Mouse (Mus musculus): Measurements from ENCODE around the gene Btnl10. TPM values are rescaled to one million over a fixed set of nuclear protein-coding genes. Genes with fewer than 3 reads are reported as not detected.

Btnl10 gene
- under 1 TPM; 0.12 to 0.29 TPM for total RNA-seq (2021)
- long read RNA-seq, experiment 1 = 0 reads
- long read RNA-seq, experiment 2 = 0 reads

DNA sequence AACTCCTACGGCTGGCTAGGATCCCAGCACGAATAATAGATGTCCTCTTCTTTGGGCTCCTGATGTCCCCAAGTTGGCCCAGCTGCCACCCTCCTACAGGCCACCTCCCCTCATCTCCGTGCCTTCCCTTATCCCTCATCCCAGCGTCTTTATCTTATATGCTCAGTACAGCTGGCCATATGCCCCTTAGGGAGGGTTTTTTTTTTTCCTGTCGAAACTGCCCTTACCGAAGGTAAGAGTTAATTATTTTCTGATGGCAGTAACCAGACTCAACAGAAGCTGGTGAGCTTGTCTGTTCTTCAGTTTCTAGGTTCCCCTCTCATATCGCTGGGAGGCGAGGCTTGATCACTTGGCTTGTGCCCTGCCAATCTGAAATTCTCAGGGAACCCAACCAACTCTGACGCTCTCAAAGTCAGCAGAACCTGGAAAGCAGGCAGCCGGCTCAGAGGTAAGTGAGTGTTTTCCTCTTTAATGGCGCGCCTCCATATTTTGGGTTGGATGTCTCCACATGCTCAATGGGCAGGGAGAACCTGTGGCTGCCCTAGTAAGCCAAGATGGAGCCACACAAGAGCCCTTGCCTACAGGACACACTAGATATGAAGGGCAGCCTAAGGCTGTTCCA, at the start of gene Btnl10:
Gene Btnl10 (plus strand): TSS at position 164 of the 622 bp plus-strand sequence.
- DNase-seq (ENCODE audit: low spot score in 2 of 2) = no peak

DNA sequence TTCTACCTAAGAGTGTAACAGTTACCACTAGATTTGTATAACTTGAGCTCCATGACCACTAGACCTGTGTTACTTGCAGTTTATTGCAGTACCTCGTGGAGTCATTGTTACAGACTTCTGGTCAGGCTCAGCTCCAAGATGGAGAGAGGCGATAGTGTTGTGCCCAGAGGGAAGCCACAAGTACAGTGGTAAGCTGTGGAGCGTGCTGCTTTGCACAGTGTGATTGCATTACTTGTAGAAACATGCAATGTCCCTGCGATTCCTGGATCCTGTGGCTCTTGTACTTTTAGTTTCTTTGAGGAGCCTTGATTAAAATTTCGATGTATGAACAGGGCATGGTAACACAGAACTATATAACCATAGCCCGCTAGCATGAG, 49.8 kb upstream of the Btnl10 start:
- no peak for DNase-seq (ENCODE audit: low spot score in 2 of 2)

DNA sequence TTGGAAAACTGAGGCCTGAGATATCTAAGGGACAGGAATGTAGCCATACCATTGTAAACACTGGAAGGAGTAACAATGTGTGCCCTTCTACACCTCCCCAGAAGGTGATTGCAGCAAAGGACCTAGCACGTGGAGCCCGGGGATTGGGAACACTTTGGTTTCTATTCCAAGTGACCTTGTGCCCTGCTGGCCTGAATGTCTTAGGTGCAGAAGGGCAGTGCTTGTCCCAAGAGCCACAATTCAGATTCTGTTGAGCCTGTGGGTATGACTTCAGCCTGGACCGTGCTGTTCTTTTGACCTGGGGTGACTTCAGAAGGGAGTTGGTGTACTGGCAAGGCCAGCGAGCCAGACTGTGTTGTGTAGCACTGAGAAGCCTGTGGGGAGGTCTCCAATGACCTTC, 46.7 kb upstream of the Btnl10 start:
- no peak for DNase-seq (ENCODE audit: low spot score in 2 of 2)

- DNase-seq (ENCODE audit: low spot score in 2 of 2) = no peak
Observed at GRCm38 (mm10) chr11:58883756-58884155, 34.0 kb upstream of the Btnl10 start.

DNA sequence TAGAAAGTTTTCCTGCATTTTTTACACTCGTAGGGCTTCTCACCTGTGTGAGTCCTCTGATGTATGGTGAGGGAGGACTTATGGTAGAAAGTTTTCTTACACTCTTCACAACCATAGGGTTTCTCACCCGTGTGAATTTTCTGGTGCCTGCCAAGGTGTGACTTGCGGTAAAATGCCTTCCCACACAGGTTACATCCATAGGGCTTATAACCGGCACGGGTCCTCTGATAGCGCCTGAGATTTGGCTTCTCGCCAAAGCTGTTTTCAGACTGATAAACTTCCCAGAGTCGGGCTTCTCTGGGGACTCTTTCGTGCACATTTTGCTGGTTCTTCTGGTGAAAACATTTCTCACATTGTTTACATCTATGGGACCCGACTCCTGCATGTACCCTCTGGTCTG, 27.2 kb upstream of the Btnl10 start:
- DNase-seq (ENCODE audit: low spot score in 2 of 2) = no peak

GRCm38 (mm10) chr11:58894456-58894855, 23.3 kb upstream of the Btnl10 start:
- no peak for DNase-seq (ENCODE audit: low spot score in 2 of 2)

DNA sequence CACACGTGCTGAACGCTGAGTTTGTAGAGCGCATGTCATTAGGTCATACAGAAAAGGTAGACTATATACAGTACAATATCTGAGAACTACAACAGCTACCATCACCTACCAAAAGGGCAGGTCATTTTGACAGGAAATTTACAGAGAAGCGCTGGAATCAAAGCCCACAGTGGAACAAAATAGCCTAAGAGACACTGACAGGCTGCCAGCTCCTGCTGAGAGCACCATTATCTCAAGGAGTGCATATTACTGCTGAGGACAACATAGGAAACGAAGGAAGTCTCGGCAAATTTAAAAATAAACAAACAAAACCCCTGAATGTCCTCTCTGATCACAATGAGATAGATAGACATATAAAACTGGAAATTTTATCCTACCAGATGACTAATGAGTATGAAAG, 20.2 kb upstream of the Btnl10 start:
- no peak for DNase-seq (ENCODE audit: low spot score in 2 of 2)

DNA sequence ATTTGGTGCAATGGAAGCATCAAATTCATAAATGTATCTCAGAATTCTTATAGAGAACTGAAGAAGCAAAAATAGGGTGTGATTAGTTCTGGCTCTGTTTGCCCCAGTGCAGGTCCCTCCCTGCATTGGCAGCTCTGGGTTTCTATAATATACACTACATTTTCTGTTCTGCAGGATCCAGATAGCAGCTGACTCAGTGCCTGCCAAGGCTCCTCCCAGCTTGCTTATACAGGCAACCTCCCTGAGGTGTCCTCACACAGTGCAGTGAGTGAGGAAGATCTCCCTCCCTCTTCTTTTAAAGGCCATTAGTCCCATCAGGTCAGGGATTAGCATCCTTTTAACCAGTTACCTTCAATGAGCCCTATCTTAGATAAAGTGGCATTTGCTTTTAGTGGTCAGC, 16.6 kb upstream of the Btnl10 start:
- no peak for DNase-seq (ENCODE audit: low spot score in 2 of 2)

- peak; percentile 96 for DNase-seq (ENCODE audit: low spot score in 2 of 2)
Observed at GRCm38 (mm10) chr11:58903511-58904409, 13.9 kb upstream of the Btnl10 start, which contains the start of gene Zfp39. Zfp39 (minus strand) TSS chr11:58904225.

DNA sequence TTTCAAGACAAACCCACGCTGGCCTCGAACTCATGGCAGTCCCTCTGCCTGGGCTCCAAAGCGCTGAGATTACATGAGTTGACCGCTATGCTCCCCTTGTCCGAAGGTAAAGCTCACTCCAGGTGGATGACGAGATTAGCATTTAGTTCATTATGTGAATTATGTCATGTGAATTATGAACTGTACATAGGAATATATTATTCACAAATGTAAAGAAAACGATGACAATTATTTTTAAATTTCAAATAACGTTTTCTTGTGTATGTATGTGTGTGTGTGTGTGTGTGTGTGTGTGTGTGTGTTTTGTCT, 13.3 kb upstream of the Btnl10 start:
- no peak for DNase-seq (ENCODE audit: low spot score in 2 of 2)

GRCm38 (mm10) chr11:58904838-58905237, 12.9 kb upstream of the Btnl10 start:
- DNase-seq (ENCODE audit: low spot score in 2 of 2) = peak in 1 of 2 experiments; percentile 14

DNA sequence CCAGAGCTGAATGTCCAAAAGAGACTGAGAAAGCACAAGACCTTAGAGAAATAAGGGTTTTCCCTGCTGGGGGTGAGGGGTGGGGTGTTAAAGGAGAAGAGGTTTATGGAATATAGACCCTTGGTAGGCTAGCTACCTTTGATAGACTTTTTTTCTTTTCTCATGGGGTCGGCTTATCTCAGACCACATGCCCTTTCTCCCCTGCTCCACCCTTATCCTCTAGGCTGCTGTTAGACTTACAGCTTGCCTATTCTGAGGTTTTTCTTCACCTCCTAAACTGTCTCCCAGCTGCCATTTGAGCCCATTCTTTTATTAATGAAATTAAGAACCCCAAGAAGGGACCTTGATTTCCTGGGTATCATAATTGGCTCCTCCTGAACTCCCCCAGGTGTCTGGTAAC, 3.9 kb upstream of the Btnl10 start:
- no peak for DNase-seq (ENCODE audit: low spot score in 2 of 2)

DNA sequence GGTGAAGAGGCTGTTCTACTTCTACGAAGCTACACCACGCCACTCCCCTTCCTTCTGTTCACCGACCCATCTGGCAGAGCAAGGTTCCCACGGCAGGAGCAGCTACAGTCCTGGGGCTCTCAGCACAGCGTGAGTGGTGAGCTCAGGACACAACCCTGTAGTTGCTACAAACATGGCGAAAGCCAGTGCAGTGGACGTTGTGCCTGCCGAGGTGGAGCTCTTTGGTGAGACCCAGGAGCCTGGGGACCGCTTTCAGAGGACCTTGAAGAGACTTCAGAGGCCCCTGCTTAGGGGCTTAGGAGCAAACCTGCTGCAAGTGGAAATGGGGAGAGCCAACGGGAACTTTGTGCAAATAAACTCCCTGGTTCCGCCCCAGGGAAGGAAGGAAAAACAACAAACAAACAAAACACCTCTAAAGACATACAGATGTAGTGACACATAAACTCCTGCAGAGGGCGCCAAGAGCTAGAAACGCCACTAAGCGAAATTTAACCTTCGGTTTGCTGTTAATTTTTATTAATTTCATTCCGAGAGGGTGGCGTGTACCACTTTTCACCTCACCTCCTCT, 3.2 kb upstream of the Btnl10 start:
- DNase-seq (ENCODE audit: low spot score in 2 of 2) = no peak

- DNase-seq (ENCODE audit: low spot score in 2 of 2) = no peak
Observed at GRCm38 (mm10) chr11:58916879-58917744, 596 bp upstream of the Btnl10 start.

GRCm38 (mm10) chr11:58918759-58919158, 1.1 kb downstream of the Btnl10 start:
- no peak for DNase-seq (ENCODE audit: low spot score in 2 of 2)

DNA sequence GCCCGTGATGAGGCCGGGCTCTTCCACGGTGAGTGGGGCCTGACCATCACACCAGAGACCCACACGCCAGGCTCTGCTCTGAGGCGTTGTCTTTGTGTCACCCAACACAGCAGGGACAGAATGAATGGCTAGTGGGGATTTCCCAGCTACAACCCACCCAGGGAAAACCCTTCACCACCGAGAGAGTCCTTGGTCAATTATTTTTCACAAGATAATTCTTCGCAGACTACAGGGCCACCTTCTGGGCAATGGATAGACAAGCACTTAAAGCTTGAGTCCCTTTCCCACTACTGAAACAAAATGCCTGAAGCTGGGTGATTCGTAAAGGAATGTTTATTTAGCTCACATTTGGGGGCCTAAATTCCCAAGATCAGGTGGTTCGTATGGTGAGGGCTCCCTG, 4.7 kb downstream of the Btnl10 start:
- no peak for DNase-seq (ENCODE audit: low spot score in 2 of 2)

- DNase-seq (ENCODE audit: low spot score in 2 of 2) = no peak
Observed at GRCm38 (mm10) chr11:58926651-58927050, 8.9 kb downstream of the Btnl10 start.

DNA sequence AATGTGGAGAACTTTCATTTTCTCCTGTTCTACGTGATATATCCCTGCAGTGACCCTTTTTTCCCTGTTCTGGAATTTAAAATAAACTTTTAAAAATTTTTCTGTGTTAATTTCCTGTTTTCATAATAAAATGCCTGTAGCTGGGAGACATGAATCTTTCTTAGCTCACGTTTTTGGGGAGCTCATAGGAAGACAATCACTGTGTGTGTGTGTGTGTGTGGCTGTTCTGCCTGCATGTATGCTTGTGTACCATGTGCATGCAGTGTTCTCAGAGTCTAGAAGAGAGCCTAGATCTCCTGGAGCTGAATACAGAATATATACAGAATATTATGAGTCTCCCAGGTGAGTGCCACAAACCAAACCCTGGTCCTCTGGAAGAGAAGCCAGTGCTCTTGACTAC, 9.3 kb downstream of the Btnl10 start:
- DNase-seq (ENCODE audit: low spot score in 2 of 2) = no peak

GRCm38 (mm10) chr11:58927790-58928651, 10.3 kb downstream of the Btnl10 start:
- peak in 1 of 2 experiments; percentile 40 for DNase-seq (ENCODE audit: low spot score in 2 of 2)

GRCm38 (mm10) chr11:58929055-58929454, 11.3 kb downstream of the Btnl10 start:
- DNase-seq (ENCODE audit: low spot score in 2 of 2) = no peak
